Mouse (Mus musculus) lung, embryonic 14.5 days (tissue): ENCODE measurements around the gene Castor2. TPM values are rescaled to one million over a fixed set of nuclear protein-coding genes. Genes with fewer than 3 reads are reported as not detected.

Experiments
- ATAC-seq: fragments of 200-750 bp; cut with Nextera tagmentation; 2 replicates; pipeline ENCODE4 v1.8.0; 2017; ENCODE audit warnings: mild to moderate bottlenecking, moderate TSS enrichment, moderate library complexity; ENCODE audit not compliant: insufficient read depth
- DNase-seq: peaks from one replicate; pipeline ENCODE4 v3.0.0-alpha.2; 2015
- H3K27ac ChIP-seq: fragments of 300-500 bp; sonication (generic); 2 replicates; pipeline ENCODE4 v1.5.1; 2014; ENCODE audit warnings: low read depth, mild to moderate bottlenecking, moderate library complexity
- H3K27me3 ChIP-seq: fragments of 300-500 bp; sonication (generic); 2 replicates; pipeline ENCODE4 v1.6.1; 2014; ENCODE audit warnings: low read length, control low read depth; ENCODE audit not compliant: insufficient read depth
- H3K36me3 ChIP-seq: fragments of 300-500 bp; sonication (generic); 2 replicates; pipeline ENCODE4 v1.6.1; 2014; ENCODE audit warnings: control low read depth; ENCODE audit not compliant: insufficient read depth
- H3K4me1 ChIP-seq: fragments of 300-500 bp; sonication (generic); 2 replicates; pipeline ENCODE4 v1.6.1; 2014; ENCODE audit warnings: antibody characterized with exemption, control low read depth; ENCODE audit not compliant: insufficient read depth
- H3K4me2 ChIP-seq: fragments of 300-500 bp; sonication (generic); 2 replicates; pipeline ENCODE4 v1.6.1; 2014; ENCODE audit warnings: mild to moderate bottlenecking
- H3K4me3 ChIP-seq: fragments of 300-500 bp; sonication (generic); 2 replicates; pipeline ENCODE4 v1.5.1; 2014; ENCODE audit warnings: low read depth, low read length
- H3K9ac ChIP-seq: fragments of 300-500 bp; sonication (generic); 2 replicates; pipeline ENCODE4 v1.6.1; 2014
- H3K9me3 ChIP-seq: fragments of 300-500 bp; sonication (generic); 2 replicates; pipeline ENCODE4 v1.6.1; 2016; ENCODE audit warnings: low read depth, low read length, control low read depth
- CTCF ChIP-seq: IDR thresholded peaks from 2 replicates; pipeline ENCODE4 v1.5.1; 2016; ENCODE audit warnings: antibody characterized with exemption, low read depth
- WGBS: fragments of 180-500 bp; shearing (Covaris S2); extraction: QIAGEN DNeasy Blood & Tissue Kit; methylation state at CpG from one replicate; pipeline ENCODE4 v1.1.7; 2014; 5-methylcytosine and 5-hydroxymethylcytosine counted together
- polyA plus RNA-seq: library from polyadenylated mRNA; unstranded; fragments of >200 nt; fragmentation: Nextera tagmentation; extraction: Ambion mirVana; gene quantifications from 2 replicates; pipeline ENCODE4 v1.2.1, GENCODE M21; 2014

The Castor2 gene
- polyA plus RNA-seq, 1 experiment from 2014 or later = 4.9 TPM

- Histone ChIP-seq H3K9me3 (no peaks in the 10 kb centered on the region), H3K36me3 (no peaks in the 10 kb centered on the region), H3K4me2 (no peak overlapping the region), H3K9ac (no peak overlapping the region), H3K4me1 (peaks cover 4% of the 10 kb centered on the region; the same call in 1 of the 2 replicates), H3K27me3 (no peaks in the 10 kb centered on the region), H3K4me3 (no peak overlapping the region), H3K27ac (no peak overlapping the region)
- 88% methylated on average over 3 of the region's 3 CpGs for WGBS
- ATAC-seq (no peak), DNase-seq (no peak)
- no peak for TF ChIP-seq CTCF
Observed at GRCm38 (mm10) chr5:134120135-134120534, 20.6 kb downstream of the Castor2 start.

GRCm38 (mm10) chr5:134121138-134121892, 21.8 kb downstream of the Castor2 start:
- Histone ChIP-seq H3K9ac (no peak overlapping the region), H3K9me3 (no peaks in the 10 kb centered on the region), H3K27me3 (no peaks in the 10 kb centered on the region), H3K4me1 (peaks cover 4% of the 10 kb centered on the region; the same call in 1 of the 2 replicates), H3K4me3 (no peak overlapping the region), H3K4me2 (no peak overlapping the region), H3K27ac (no peak overlapping the region), H3K36me3 (no peaks in the 10 kb centered on the region)
- 55% methylated on average over 9 of the region's 9 CpGs for WGBS
- ATAC-seq = peak; percentile 36; the same call in 1 of the 2 replicates
- peak; percentile 48 for DNase-seq
- no peak for TF ChIP-seq CTCF

GRCm38 (mm10) chr5:134121893-134122259, 22.4 kb downstream of the Castor2 start:
- no peak for ATAC-seq
- H3K36me3 ChIP-seq = 0 out of 2 replicates have a peak, but pooled peaks cover 3% of the 10 kb centered on the region

GRCm38 (mm10) chr5:134123846-134124245, 24.3 kb downstream of the Castor2 start:
- H3K27ac ChIP-seq = no peak overlapping the region
- 0 out of 2 replicates have a peak, but pooled peaks cover 5% of the 10 kb centered on the region for H3K36me3 ChIP-seq
- WGBS = 57% methylated on average over 6 of the region's 6 CpGs
- no peak overlapping the region for H3K4me3 ChIP-seq
- peaks cover 4% of the 10 kb centered on the region; the same call in 1 of the 2 replicates for H3K4me1 ChIP-seq
- H3K27me3 ChIP-seq = no peaks in the 10 kb centered on the region
- TF ChIP-seq CTCF = no peak
- H3K4me2 ChIP-seq = no peak overlapping the region
- no peaks in the 10 kb centered on the region for H3K9me3 ChIP-seq
- no peak overlapping the region for H3K9ac ChIP-seq
- no peak for DNase-seq
- no peak for ATAC-seq

More at GRCm38 (mm10) chr5:134121893-134122259, 22.4 kb downstream of the Castor2 start:
- Histone ChIP-seq H3K4me3 (no peak overlapping the region), H3K4me2 (no peak overlapping the region), H3K27ac (no peak overlapping the region), H3K4me1 (peaks cover 4% of the 10 kb centered on the region; the same call in 1 of the 2 replicates), H3K9ac (no peak overlapping the region), H3K27me3 (no peaks in the 10 kb centered on the region), H3K9me3 (no peaks in the 10 kb centered on the region)
- TF ChIP-seq CTCF = no peak
- DNase-seq = no peak
- 80% methylated on average over 4 of the region's 4 CpGs for WGBS

- 87% methylated on average over 2 of the region's 2 CpGs for WGBS
- Histone ChIP-seq H3K4me3 (no peak overlapping the region), H3K36me3 (0 out of 2 replicates have a peak, but pooled peaks cover 5% of the 10 kb centered on the region), H3K9ac (no peak overlapping the region), H3K4me2 (no peak overlapping the region), H3K9me3 (no peaks in the 10 kb centered on the region), H3K4me1 (no peaks in the 10 kb centered on the region), H3K27me3 (no peaks in the 10 kb centered on the region), H3K27ac (no peak overlapping the region)
- DNase-seq (no peak), ATAC-seq (no peak)
- TF ChIP-seq CTCF = no peak
Observed at GRCm38 (mm10) chr5:134126232-134126631, 26.7 kb downstream of the Castor2 start.

- TF ChIP-seq CTCF = no peak
- no peaks in the 10 kb centered on the region for H3K9me3 ChIP-seq
- DNase-seq = peak; percentile 26
- 39% methylated on average over 4 of the region's 4 CpGs for WGBS
- H3K27ac ChIP-seq = no peak overlapping the region
- ATAC-seq = no peak
- H3K4me3 ChIP-seq = no peak overlapping the region
- no peaks in the 10 kb centered on the region for H3K4me1 ChIP-seq
- no peak overlapping the region for H3K9ac ChIP-seq
- H3K4me2 ChIP-seq = no peak overlapping the region
- 0 out of 2 replicates have a peak, but pooled peaks cover 4% of the 10 kb centered on the region for H3K36me3 ChIP-seq
- no peaks in the 10 kb centered on the region for H3K27me3 ChIP-seq
Observed at GRCm38 (mm10) chr5:134131586-134131985, 32.1 kb downstream of the Castor2 start.

- Histone ChIP-seq H3K27me3 (no peaks in the 10 kb centered on the region), H3K9me3 (no peaks in the 10 kb centered on the region), H3K4me2 (no peak overlapping the region), H3K4me1 (no peaks in the 10 kb centered on the region), H3K36me3 (no peaks in the 10 kb centered on the region; the same call in 1 of the 2 replicates), H3K27ac (no peak overlapping the region), H3K9ac (no peak overlapping the region), H3K4me3 (no peak overlapping the region)
- TF ChIP-seq CTCF = no peak
- ATAC-seq (no peak), DNase-seq (no peak)
- WGBS = 94% methylated on average over 12 of the region's 12 CpGs
Observed at GRCm38 (mm10) chr5:134136022-134136421, 36.5 kb downstream of the Castor2 start.
